8 mouse cellular contexts compared by ENCODE assay signal in the genomic region with DNA sequence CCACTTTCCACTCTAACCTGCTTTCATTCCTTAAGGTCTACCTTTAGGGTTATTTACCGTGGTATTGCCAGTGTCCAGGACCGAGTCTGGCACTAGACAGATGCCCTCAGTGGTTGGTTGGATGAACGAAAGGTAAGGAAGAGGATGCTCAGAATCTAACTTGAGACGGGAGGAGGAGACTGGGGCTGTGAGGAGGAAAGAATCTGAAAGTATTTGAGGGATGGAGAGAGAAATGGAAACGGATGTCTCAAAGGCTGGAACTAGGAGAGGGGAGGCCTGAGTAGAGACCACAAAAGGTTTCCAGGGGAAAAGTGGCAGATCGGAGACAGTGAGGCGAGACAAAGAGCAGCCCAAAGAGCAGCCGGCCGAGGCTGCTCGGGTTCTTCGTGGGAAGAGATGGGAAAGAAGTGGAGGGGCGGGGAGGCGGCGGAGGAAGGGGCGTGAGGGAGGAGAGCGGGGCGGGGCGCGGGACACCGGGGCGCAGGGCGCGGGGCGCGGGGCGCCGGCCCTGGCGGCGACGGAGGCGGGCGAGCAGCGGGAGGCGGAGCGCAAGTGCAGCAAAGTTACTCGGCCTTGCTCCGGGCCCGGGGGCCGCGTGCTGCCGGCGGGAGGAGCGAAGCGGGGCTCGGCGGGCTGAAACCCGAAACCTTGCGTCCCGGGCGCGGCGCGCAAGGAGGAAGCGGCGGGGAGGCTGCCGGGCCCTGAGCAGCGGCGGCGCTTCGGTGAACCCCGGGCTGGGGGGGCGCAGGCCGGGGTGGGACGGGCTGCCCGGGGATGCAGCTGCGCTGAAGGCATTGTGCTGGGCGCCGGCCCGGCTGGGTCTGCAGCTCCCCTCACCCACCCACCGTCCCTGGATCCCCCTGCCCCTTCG. TPM values are rescaled to one million over a fixed set of nuclear protein-coding genes. Genes with fewer than 3 reads are reported as not detected.
DNase-seq lines count a peak whose midpoint lies in the region; ATAC-seq and TF ChIP-seq lines count a peak whose summit lies in the region.

No protein-coding gene starts in this region.

- H3K4me1 ChIP-seq in heart, adult 2 months (ENCODE audit: control insufficient read depth, insufficient read depth, low read length) = no peaks in the 10 kb centered on the region
- H3K4me1 ChIP-seq in liver, postnatal 0 days (ENCODE audit: insufficient read depth) = peaks cover 9% of the 10 kb centered on the region
- H3K4me1 ChIP-seq in neural tube, embryonic 15.5 days = peaks cover 36% of the 10 kb centered on the region

- peak; percentile 48 for ATAC-seq in liver, postnatal 0 days
- ATAC-seq in neural tube, embryonic 15.5 days (ENCODE audit: low FRiP score) = peak; percentile 83

- TF ChIP-seq POLR2A in heart, adult 2 months (IDR thresholded peaks at IDR 0.05; ENCODE audit: insufficient read depth, low read depth, low read length) = peak; percentile 24; the same call in 1 of the 2 replicates

- no peak for TF ChIP-seq CTCF in heart, adult 2 months (IDR thresholded peaks at IDR 0.05)
- no peak for TF ChIP-seq CTCF in liver, postnatal 0 days (IDR thresholded peaks at IDR 0.05; ENCODE audit: low read depth)

- WGBS in heart, adult 2 months = 3% methylated on average over 57 of the region's 71 CpGs
- 3% methylated on average over 34 of the region's 71 CpGs for WGBS in liver, postnatal 0 days (ENCODE audit: insufficient replicate concordance)
- under 1% methylated on average over 52 of the region's 71 CpGs for WGBS in neural tube, embryonic 15.5 days

- H3K79me2 ChIP-seq in heart, adult 2 months (replicated peaks; ENCODE audit: control insufficient read depth, insufficient read depth, low read length) = no peaks in the 10 kb centered on the region

- H3K27ac ChIP-seq in heart, adult 2 months = peak overlapping the region; percentile 53
- no peak overlapping the region for H3K27ac ChIP-seq in liver, postnatal 0 days (ENCODE audit: low read depth)
- peak overlapping the region; percentile 84 for H3K27ac ChIP-seq in neural tube, embryonic 15.5 days (replicated peaks)

- peak overlapping the region; percentile 81 for H3K4me2 ChIP-seq in liver, postnatal 0 days (ENCODE audit: low read depth, low read length)
- peak overlapping the region; percentile 78 for H3K4me2 ChIP-seq in neural tube, embryonic 15.5 days

- peak; percentile 53 for DNase-seq in 3T3-L1 (ENCODE audit: low read depth, low spot score)
- DNase-seq in ZHBTc4 (ENCODE audit: low read depth, low spot score) = peak; percentile 68
- DNase-seq in embryo, embryonic 11 days = peak; percentile 87
- DNase-seq in heart, adult 2 months = peak; percentile 82
- peak; percentile 41 for DNase-seq in kidney, adult 11 months
- peak; percentile 50 for DNase-seq in liver, postnatal 0 days
- DNase-seq in thymus, postnatal 36 days = peak; percentile 47 to 60

- H3K36me3 ChIP-seq in heart, adult 2 months (ENCODE audit: control insufficient read depth, insufficient read depth, low read length) = no peaks in the 10 kb centered on the region
- H3K36me3 ChIP-seq in liver, postnatal 0 days (replicated peaks; ENCODE audit: insufficient read depth, low read length) = no peaks in the 10 kb centered on the region
- H3K36me3 ChIP-seq in neural tube, embryonic 15.5 days = no peaks in the 10 kb centered on the region

- TF ChIP-seq EP300 in heart, adult 2 months (IDR thresholded peaks at IDR 0.05; ENCODE audit: insufficient read depth, low read depth, low read length) = no peak
- no peak for TF ChIP-seq EP300 in liver, postnatal 0 days (IDR thresholded peaks at IDR 0.05; ENCODE audit: low read depth)

- peak overlapping the region; percentile 76 for H3K9ac ChIP-seq in heart, adult 2 months (ENCODE audit: low read depth, low read length)
- peak overlapping the region; percentile 55; the same call in 1 of the 2 replicates for H3K9ac ChIP-seq in liver, postnatal 0 days (replicated peaks)
- H3K9ac ChIP-seq in neural tube, embryonic 15.5 days (replicated peaks) = peak overlapping the region; percentile 87

- H3K27me3 ChIP-seq in heart, adult 2 months (ENCODE audit: control insufficient read depth, insufficient read depth, low read length) = no peaks in the 10 kb centered on the region
- peaks cover 27% of the 10 kb centered on the region for H3K27me3 ChIP-seq in liver, postnatal 0 days (ENCODE audit: insufficient read depth, low read length)
- H3K27me3 ChIP-seq in neural tube, embryonic 15.5 days (replicated peaks) = no peaks in the 10 kb centered on the region

- no peaks in the 10 kb centered on the region for H3K9me3 ChIP-seq in liver, postnatal 0 days (ENCODE audit: low read length)
- H3K9me3 ChIP-seq in neural tube, embryonic 15.5 days (replicated peaks) = no peaks in the 10 kb centered on the region

- H3K4me3 ChIP-seq in heart, adult 2 months = peak overlapping the region; percentile 70
- H3K4me3 ChIP-seq in liver, postnatal 0 days (ENCODE audit: low read depth, low read length) = peak overlapping the region; percentile 53
- peak overlapping the region; percentile 85 for H3K4me3 ChIP-seq in neural tube, embryonic 15.5 days (replicated peaks)

- intact Hi-C loops in heart, adult 2 months (cut with DNase I) = no loop called here

RNA-seq across cellular contexts. Expression of gene Gpr161, which starts 14.0 kb away (rescaled TPM):
- 1 to 10 TPM; 1.4 to 1.5 TPM for total RNA-seq in heart, adult 2 months (2021)
- 2.2 and 2.7 TPM in 2 replicates for polyA plus RNA-seq in heart, adult 2 months (2012; rRNA removed)
- 0.06 and 0.07 TPM in 2 replicates for polyA plus RNA-seq in liver, postnatal 0 days (2015; fragmentation: Nextera tagmentation; extraction: Ambion mirVana)
- polyA plus RNA-seq in neural tube, embryonic 15.5 days (2015; fragmentation: Nextera tagmentation; extraction: Ambion mirVana) = 2.3 and 2.6 TPM in 2 replicates

RNA-seq across cellular contexts. Expression of gene Tiprl, which starts 44.8 kb away (rescaled TPM):
- total RNA-seq in heart, adult 2 months (2021) = 10 to 100 TPM; 36.1 to 37.2 TPM
- polyA plus RNA-seq in heart, adult 2 months (2012; rRNA removed) = 17.6 and 22.5 TPM in 2 replicates
- polyA plus RNA-seq in liver, postnatal 0 days (2015; fragmentation: Nextera tagmentation; extraction: Ambion mirVana) = 41.3 and 41.4 TPM in 2 replicates
- polyA plus RNA-seq in neural tube, embryonic 15.5 days (2015; fragmentation: Nextera tagmentation; extraction: Ambion mirVana) = 126 and 138 TPM in 2 replicates
